Mouse (Mus musculus) hindbrain, embryonic 12.5 days (tissue): ENCODE measurements around the gene Zcchc2. TPM values are rescaled to one million over a fixed set of nuclear protein-coding genes. Genes with fewer than 3 reads are reported as not detected.

Source experiments
- ATAC-seq: fragments of 200-750 bp; cut with Nextera tagmentation; 2 replicates; pipeline ENCODE4 v1.8.0; 2017; ENCODE audit warnings: moderate TSS enrichment; ENCODE audit not compliant: low FRiP score
- H3K27ac ChIP-seq: fragments of 300-500 bp; sonication (generic); 2 replicates; pipeline ENCODE4 v1.5.1; 2016; ENCODE audit warnings: mild to moderate bottlenecking
- H3K27me3 ChIP-seq: fragments of 300-500 bp; sonication (generic); 2 replicates; pipeline ENCODE4 v1.6.1; 2016; ENCODE audit warnings: mild to moderate bottlenecking
- H3K36me3 ChIP-seq: fragments of 300-500 bp; sonication (generic); 2 replicates; pipeline ENCODE4 v1.6.1; 2016; ENCODE audit warnings: mild to moderate bottlenecking
- H3K4me1 ChIP-seq: fragments of 300-500 bp; sonication (generic); 2 replicates; pipeline ENCODE4 v1.6.1; 2016
- H3K4me2 ChIP-seq: fragments of 300-500 bp; sonication (generic); replicated peaks from 2 replicates; pipeline ENCODE4 v1.6.1; 2016; ENCODE audit warnings: mild to moderate bottlenecking
- H3K4me3 ChIP-seq: fragments of 300-500 bp; sonication (generic); 2 replicates; pipeline ENCODE4 v1.5.1; 2016; ENCODE audit warnings: mild to moderate bottlenecking
- H3K9ac ChIP-seq: fragments of 300-500 bp; sonication (generic); 2 replicates; pipeline ENCODE4 v1.6.1; 2016; ENCODE audit warnings: mild to moderate bottlenecking, moderate library complexity
- H3K9me3 ChIP-seq: fragments of 300-500 bp; sonication (generic); replicated peaks from 2 replicates; pipeline ENCODE4 v1.6.1; 2016; ENCODE audit warnings: mild to moderate bottlenecking
- WGBS: fragments of 180-500 bp; shearing (Covaris S2); methylation state at CpG from one replicate; pipeline ENCODE4 v1.1.7; 2016; 5-methylcytosine and 5-hydroxymethylcytosine counted together
- polyA plus RNA-seq: library from polyadenylated mRNA; unstranded; fragments of >200 nt; fragmentation: Nextera tagmentation; extraction: Ambion mirVana; gene quantifications from 2 replicates; pipeline ENCODE4 v1.2.1, GENCODE M21; 2016

Zcchc2 gene
- polyA plus RNA-seq, 1 experiment from 2014 or later, result 2.0 TPM

DNA sequence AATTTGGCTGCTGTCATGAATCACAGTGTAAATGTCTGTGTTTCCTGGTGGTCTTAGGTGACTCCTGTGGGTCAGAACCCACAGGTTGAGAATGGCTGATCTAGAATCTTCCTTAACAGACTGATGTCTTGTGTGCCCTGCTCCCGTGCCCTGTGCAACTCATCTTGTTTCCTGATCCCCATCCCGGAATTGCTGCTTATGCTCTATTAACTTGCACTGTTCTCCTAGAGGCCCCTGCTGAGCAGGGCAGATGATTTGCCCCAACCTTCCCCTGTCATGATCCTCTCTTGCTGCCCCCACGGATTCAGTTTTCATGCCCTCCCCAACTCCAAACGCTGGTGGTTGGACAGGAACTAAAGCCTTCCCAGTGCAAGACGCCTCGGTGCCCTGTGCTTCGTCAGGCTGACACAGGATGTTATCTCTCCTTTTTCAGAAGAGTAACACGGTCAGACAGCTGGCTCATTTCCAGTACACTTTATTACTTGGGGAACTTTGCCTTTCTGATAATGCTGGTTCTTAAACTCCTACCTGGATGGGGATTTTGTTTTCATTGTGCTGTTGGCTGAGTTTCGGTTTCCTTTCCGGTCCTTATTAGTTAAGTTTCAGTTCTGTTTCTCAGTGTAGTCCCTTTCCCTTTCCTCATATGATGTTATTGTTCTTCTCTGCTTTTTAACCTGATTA is 18.6 kb upstream of the Zcchc2 start:
- Histone ChIP-seq H3K4me1 (no peaks in the 10 kb centered on the region), H3K27ac (no peak overlapping the region), H3K4me3 (no peak overlapping the region), H3K27me3 (no peaks in the 10 kb centered on the region), H3K36me3 (no peaks in the 10 kb centered on the region), H3K4me2 (no peak overlapping the region), H3K9me3 (no peaks in the 10 kb centered on the region), H3K9ac (no peak overlapping the region)
- 71% methylated on average over 10 of the region's 10 CpGs for WGBS
- ATAC-seq, result no peak

DNA sequence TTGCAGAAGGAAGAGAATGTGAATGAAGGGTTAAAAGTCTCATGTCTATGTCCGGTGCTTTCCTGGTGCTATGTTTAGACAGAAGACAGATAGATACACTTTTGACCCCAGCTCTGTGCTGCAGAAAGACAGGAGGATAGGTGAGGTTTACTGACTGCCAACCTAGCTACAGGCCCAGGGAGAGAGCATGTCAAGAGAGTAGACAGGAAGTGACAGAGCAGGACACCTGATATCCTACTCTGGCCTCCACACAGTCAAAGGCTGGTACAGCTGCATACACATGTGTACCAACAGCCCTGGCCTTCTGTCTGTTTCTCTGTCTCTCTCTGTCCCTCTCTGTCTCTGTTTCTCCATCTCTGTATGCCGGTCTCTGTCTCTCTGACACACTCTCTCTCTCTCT is 16.2 kb upstream of the Zcchc2 start:
- H3K4me3 ChIP-seq, result no peak overlapping the region
- 76% methylated on average over 2 of the region's 2 CpGs for WGBS
- H3K9ac ChIP-seq, result no peak overlapping the region
- H3K27me3 ChIP-seq, result no peaks in the 10 kb centered on the region
- no peak overlapping the region for H3K27ac ChIP-seq
- no peak for ATAC-seq
- H3K36me3 ChIP-seq, result no peaks in the 10 kb centered on the region
- H3K4me2 ChIP-seq, result no peak overlapping the region
- no peaks in the 10 kb centered on the region for H3K4me1 ChIP-seq
- no peaks in the 10 kb centered on the region for H3K9me3 ChIP-seq

DNA sequence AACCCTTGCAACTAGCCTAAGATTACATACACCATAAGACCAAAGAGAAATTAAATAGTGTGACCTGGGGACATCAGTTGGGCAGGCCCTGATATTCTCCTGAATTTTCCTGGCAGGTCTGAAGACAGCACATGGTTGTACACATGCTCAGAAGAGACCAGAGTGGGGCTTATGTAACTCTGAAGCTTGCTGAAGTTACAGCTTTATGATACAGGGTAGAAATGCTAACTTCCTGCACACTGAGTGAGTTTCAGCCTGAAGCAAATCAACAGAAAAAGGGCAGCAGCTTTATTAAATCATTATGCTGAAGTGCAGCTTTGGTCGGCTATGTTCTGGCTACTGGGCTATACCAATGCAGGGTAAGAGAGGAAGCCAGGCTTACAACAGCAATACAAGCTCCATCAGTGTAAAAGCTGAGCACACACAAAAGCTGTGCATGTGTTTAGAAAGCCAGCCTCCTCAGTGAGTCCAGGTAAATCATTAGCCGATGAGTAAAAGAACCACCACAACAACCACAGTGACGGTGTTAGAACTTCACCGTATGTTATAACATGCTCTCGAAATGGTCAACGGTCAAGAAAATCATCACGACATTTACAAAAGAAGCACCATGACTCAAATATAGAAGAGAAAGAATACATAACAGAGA is 12.6 kb upstream of the Zcchc2 start:
- no peaks in the 10 kb centered on the region for H3K9me3 ChIP-seq
- WGBS, result 78% methylated on average over 7 of the region's 7 CpGs
- no peak overlapping the region for H3K27ac ChIP-seq
- no peak overlapping the region for H3K4me2 ChIP-seq
- H3K27me3 ChIP-seq, result no peaks in the 10 kb centered on the region
- no peak for ATAC-seq
- H3K36me3 ChIP-seq, result no peaks in the 10 kb centered on the region
- no peak overlapping the region for H3K9ac ChIP-seq
- no peaks in the 10 kb centered on the region for H3K4me1 ChIP-seq
- no peak overlapping the region for H3K4me3 ChIP-seq

DNA sequence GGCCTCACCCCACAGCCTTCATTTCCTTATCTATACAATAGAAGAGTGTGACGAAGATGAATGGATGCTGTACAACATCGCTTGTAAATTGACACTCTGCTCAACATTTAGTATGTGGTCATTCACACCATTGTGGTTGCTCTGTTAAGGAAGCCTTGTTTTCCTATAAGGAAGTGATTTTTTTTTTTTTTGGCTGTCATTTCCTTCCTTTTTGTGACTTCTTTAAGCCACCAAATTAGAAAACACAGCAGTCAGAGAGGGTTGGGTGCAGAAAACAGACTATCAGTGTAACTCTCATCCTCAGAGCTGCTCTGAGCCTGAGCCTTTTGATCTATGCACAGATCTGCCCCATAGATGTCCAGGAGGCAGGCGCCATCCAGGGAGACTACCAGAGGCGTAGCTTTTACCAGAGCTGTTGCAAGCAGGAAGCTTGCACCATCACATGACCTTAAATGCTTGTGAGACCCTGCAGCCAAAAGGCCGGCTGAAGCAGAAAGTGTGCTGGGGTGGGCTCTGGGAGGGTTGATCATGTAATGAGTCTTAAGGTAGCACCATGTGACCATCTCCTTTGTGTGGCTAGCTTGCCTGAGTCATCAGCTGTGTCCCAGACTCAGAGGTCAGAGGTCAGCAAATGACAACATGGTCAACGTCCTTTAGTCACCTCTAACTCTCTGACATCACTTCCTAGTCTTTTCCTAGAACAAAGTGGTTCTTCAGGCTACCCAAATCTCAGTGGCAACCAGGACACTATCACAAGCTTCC is 9.2 kb upstream of the Zcchc2 start:
- WGBS, result 53% methylated on average over 6 of the region's 6 CpGs
- H3K27me3 ChIP-seq, result no peaks in the 10 kb centered on the region
- H3K36me3 ChIP-seq, result no peaks in the 10 kb centered on the region
- H3K27ac ChIP-seq, result no peak overlapping the region
- H3K4me3 ChIP-seq, result no peak overlapping the region
- H3K9ac ChIP-seq, result no peak overlapping the region
- H3K9me3 ChIP-seq, result no peaks in the 10 kb centered on the region
- ATAC-seq, result no peak
- no peak overlapping the region for H3K4me2 ChIP-seq
- no peaks in the 10 kb centered on the region for H3K4me1 ChIP-seq

DNA sequence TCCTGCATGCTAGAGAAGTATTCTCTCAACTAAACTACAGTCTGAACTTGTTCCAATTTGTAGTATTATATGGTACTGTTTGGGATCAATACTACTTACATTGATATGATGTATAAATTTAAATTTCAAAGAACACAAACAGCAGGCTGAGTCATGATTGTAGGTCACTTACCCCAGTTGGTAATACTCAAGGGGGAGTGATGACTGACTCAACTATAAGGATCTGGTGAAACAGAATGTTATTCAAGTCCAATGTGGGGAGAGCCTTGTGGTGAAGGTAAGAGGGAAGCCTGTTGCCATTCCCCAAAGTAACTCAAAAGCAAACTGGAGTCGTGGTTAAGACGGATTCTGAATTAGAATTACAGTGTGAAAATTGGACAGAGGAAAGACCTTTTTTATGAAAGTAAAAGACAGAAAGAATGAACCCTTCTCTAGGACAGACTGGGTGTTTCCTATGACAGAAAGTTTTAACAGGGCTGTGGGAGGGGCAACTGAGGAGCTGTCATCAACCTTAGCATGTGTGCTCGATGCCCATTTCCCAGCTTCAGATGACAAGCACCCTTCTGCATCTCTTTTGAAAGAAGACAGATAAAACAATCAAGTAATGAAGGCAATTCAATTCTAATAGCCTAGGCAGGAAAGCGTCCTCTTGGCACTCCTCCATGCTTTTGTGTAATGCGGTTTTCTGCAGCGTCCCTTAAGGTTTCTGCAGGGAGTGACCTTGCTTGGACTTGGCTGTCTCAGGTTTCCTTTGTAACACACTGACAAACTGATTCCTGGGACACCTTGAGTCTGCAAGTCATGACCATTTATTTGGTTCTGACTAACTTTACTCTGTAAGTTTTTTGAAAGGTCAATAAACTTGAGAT is 7.5 kb upstream of the Zcchc2 start:
- ATAC-seq, result no peak
- H3K36me3 ChIP-seq, result no peaks in the 10 kb centered on the region

DNA sequence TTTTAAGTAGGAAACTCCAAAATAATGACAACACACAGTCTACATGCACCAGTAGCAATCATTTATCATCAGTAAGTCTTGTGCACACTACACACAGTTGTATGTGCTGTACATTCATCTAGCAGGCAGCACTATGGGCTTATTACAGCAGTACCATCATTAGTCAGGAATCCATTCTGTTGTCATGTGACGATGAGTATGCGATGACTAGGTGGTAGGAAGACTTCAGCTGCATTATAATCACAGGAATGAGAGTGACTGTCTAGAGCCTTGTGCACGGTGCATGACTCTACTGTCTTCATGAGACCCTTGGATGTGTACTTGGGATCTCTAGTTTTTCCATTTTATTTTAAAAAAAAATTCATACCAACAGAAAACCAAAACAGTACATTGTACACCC is 6.0 kb upstream of the Zcchc2 start:
- Histone ChIP-seq H3K9me3 (no peaks in the 10 kb centered on the region), H3K4me2 (no peak overlapping the region), H3K27me3 (no peaks in the 10 kb centered on the region), H3K4me1 (no peaks in the 10 kb centered on the region), H3K4me3 (no peak overlapping the region), H3K9ac (no peak overlapping the region), H3K36me3 (no peaks in the 10 kb centered on the region), H3K27ac (no peak overlapping the region)
- 92% methylated on average over 3 of the region's 3 CpGs for WGBS
- ATAC-seq, result no peak

More for the DNA sequence above, 7.5 kb upstream of the Zcchc2 start:
- no peaks in the 10 kb centered on the region for H3K27me3 ChIP-seq
- no peaks in the 10 kb centered on the region for H3K4me1 ChIP-seq
- H3K9ac ChIP-seq, result no peak overlapping the region
- H3K4me2 ChIP-seq, result no peak overlapping the region
- H3K27ac ChIP-seq, result no peak overlapping the region
- H3K4me3 ChIP-seq, result no peak overlapping the region
- H3K9me3 ChIP-seq, result no peaks in the 10 kb centered on the region
- WGBS, result 80% methylated on average over 6 of the region's 6 CpGs

DNA sequence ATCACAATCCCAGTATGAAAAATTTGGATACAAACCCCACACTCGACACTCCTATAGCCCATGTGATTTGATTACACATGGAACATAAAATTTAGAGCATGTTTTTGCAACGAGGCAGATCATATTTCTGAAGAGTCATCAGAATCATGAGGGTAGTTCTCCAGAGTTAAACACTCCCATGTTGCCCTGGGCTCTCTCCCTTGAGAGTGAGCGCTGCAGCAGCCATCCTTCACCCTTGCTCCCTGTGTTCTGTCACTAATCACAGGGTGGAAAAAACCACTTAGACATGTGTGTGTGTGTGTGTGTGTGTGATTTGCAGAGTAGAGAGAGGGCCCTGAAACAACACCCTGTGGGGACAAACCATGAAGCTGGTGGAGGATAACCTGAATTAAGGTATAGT is 2.0 kb upstream of the Zcchc2 start:
- ATAC-seq, result no peak
- WGBS, result 75% methylated on average over 3 of the region's 3 CpGs

DNA sequence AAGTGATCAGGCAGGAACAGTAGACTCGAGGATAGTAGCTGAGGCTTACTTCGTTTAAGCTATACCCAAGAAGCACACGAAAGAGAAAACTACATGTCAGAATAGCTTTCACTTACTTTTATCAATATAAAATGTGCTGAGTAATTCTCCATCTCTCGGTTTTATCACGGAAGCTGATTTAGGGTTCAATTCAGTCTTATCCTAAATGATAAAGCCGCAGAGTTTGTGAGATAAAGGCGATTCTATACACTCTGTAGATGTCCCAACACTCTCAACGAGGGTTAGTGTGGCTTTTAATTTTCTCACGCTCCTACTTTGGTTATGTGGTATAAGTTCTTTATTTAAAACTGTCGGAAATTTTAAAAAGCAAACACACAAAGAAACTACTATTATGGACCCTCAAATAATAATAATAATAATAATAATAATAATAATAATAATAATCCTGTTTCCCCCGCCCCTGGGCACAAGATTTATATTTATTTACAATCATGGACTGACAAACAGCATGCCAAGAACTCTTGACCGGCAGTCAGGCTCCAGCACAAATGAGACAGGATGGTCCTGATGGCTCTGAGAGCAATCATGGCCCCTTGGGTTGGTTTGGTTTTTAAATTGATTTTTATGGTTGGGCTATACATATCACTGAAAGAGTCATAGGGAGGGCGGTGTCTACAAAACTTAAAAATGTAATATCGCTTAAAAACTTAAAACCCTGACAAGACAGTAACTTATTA is 1.1 kb upstream of the Zcchc2 start:
- ATAC-seq, result no peak
- Histone ChIP-seq H3K27me3 (no peaks in the 10 kb centered on the region), H3K4me2 (peak overlapping the region; percentile 80), H3K9me3 (no peaks in the 10 kb centered on the region), H3K9ac (no peak overlapping the region), H3K4me1 (peaks cover 18% of the 10 kb centered on the region), H3K36me3 (no peaks in the 10 kb centered on the region), H3K27ac (no peak overlapping the region), H3K4me3 (peak overlapping the region; percentile 81)
- 76% methylated on average over 14 of the region's 14 CpGs for WGBS

More for the DNA sequence above, 2.0 kb upstream of the Zcchc2 start:
- no peak overlapping the region for H3K27ac ChIP-seq
- H3K4me3 ChIP-seq, result no peak overlapping the region
- peaks cover 15% of the 10 kb centered on the region for H3K4me1 ChIP-seq
- H3K36me3 ChIP-seq, result no peaks in the 10 kb centered on the region
- H3K9ac ChIP-seq, result no peak overlapping the region
- no peaks in the 10 kb centered on the region for H3K9me3 ChIP-seq
- H3K4me2 ChIP-seq, result no peak overlapping the region
- no peaks in the 10 kb centered on the region for H3K27me3 ChIP-seq

DNA sequence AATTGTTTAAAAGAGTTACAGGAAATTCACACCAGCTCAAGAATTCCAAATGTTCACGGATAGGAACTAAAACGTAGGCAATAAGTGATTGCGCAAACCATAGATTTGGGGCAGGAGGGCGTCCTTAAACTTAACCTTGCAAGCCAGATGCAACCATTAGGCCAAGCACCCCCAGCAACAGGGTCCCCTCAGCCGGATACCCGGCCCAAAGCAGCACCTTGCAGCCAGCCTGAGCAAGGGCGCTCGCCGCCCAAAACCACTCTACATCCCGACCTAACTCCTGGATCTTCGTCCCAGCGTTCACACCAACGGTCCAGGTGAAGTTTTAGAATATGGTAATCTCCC is 594 bp upstream of the Zcchc2 start:
- peak overlapping the region; percentile 80 for H3K4me2 ChIP-seq
- H3K4me3 ChIP-seq, result peak overlapping the region; percentile 81
- no peak overlapping the region for H3K27ac ChIP-seq
- H3K9ac ChIP-seq, result peak overlapping the region; percentile 68
- peak; percentile 23 for ATAC-seq
- peaks cover 18% of the 10 kb centered on the region for H3K4me1 ChIP-seq
- under 1% methylated on average over 13 of the region's 13 CpGs for WGBS
- H3K27me3 ChIP-seq, result no peaks in the 10 kb centered on the region
- no peaks in the 10 kb centered on the region for H3K36me3 ChIP-seq
- H3K9me3 ChIP-seq, result no peaks in the 10 kb centered on the region

DNA sequence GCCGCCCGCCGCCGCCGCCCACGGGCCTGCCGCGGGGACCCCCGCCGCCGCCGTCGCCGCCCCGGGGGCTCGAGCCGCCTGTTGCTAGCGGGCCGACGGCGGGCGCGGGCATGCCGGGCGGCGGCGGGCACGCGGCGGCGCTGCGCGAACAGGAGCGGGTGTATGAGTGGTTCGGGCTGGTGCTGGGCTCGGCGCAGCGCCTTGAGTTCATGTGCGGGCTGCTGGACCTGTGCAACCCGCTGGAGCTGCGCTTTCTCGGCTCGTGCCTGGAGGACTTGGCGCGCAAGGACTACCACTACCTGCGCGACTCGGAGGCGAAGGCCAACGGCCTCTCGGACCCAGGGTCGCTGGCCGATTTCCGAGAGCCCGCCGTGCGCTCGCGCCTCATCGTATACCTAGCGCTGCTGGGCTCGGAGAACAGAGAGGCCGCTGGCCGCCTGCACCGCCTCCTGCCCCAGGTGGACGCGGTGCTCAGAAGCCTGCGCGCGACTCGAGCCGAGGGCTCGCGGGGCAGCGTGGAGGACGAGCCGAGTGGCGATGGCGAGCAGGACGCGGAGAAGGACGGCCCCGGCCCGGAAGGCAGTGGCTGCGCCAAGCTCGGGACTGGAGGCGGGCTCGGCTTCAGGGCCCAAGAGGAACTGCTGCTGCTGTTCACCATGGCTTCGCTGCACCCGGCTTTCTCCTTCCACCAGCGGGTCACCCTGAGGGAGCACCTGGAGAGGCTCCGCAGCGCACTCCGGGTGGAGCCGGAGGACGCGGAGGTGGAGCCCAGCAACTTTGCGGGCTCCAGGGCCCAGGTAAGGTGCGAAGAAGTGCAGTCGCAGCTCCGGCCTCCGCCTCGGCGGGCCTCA is 930 bp downstream of the Zcchc2 start:
- Histone ChIP-seq H3K4me1 (peaks cover 18% of the 10 kb centered on the region), H3K27ac (peak overlapping the region; percentile 94), H3K27me3 (no peaks in the 10 kb centered on the region), H3K9ac (peak overlapping the region; percentile 82), H3K36me3 (no peaks in the 10 kb centered on the region), H3K4me3 (peak overlapping the region; percentile 81), H3K4me2 (peak overlapping the region; percentile 80), H3K9me3 (no peaks in the 10 kb centered on the region)
- WGBS, result under 1% methylated on average over 94 of the region's 104 CpGs
- peak; percentile 24 for ATAC-seq
